Mouse (Mus musculus): Measurements from ENCODE around the gene Csf2rb2. TPM values are rescaled to one million over a fixed set of nuclear protein-coding genes. Genes with fewer than 3 reads are reported as not detected.

Gene Csf2rb2
- total RNA-seq, 2 experiments from 2014 or later, result 1.4 to 6.9 TPM

Other genes with a start within 250 kb of the Csf2rb2 start
- not detected in 2 replicates for gene Cacng2, start 185.7 kb downstream of the Csf2rb2 start, total RNA-seq (2015; ENCODE audit: low replicate concordance)
- gene Cacng2, start 185.7 kb downstream of the Csf2rb2 start, total RNA-seq (2017; ENCODE audit: low replicate concordance), result not detected in 2 replicates
- 15.7 and 24.4 TPM in 2 replicates for gene Ift27, start 131.6 kb downstream of the Csf2rb2 start, total RNA-seq (2015; ENCODE audit: low replicate concordance)
- 2.0 and 4.6 TPM in 2 replicates for gene Ift27, start 131.6 kb downstream of the Csf2rb2 start, total RNA-seq (2017; ENCODE audit: low replicate concordance)
- gene Pvalb, start 99.3 kb downstream of the Csf2rb2 start, total RNA-seq (2015; ENCODE audit: low replicate concordance), result not detected in 2 replicates
- not detected in 2 replicates for gene Pvalb, start 99.3 kb downstream of the Csf2rb2 start, total RNA-seq (2017; ENCODE audit: low replicate concordance)
- gene Ncf4, start 60.9 kb downstream of the Csf2rb2 start, total RNA-seq (2015; ENCODE audit: low replicate concordance), result 95.7 and 115 TPM in 2 replicates
- gene Ncf4, start 60.9 kb downstream of the Csf2rb2 start, total RNA-seq (2017; ENCODE audit: low replicate concordance), result 33.8 and 63.7 TPM in 2 replicates
- 32.8 and 34.8 TPM in 2 replicates for gene Csf2rb, start 20.0 kb upstream of the Csf2rb2 start, total RNA-seq (2015; ENCODE audit: low replicate concordance)
- 11.4 and 47.2 TPM in 2 replicates for gene Csf2rb, start 20.0 kb upstream of the Csf2rb2 start, total RNA-seq (2017; ENCODE audit: low replicate concordance)
- not detected in 2 replicates for gene Tex33, start 90.2 kb upstream of the Csf2rb2 start, total RNA-seq (2015; ENCODE audit: low replicate concordance)
- not detected in 2 replicates for gene Tex33, start 90.2 kb upstream of the Csf2rb2 start, total RNA-seq (2017; ENCODE audit: low replicate concordance)
- gene Tst, start 100.2 kb upstream of the Csf2rb2 start, total RNA-seq (2015; ENCODE audit: low replicate concordance), result 5.2 and 6.0 TPM in 2 replicates
- 3.5 and 8.1 TPM in 2 replicates for gene Tst, start 100.2 kb upstream of the Csf2rb2 start, total RNA-seq (2017; ENCODE audit: low replicate concordance)
- gene Mpst, start 100.7 kb upstream of the Csf2rb2 start, total RNA-seq (2015; ENCODE audit: low replicate concordance), result 7.7 and 10.4 TPM in 2 replicates
- gene Mpst, start 100.7 kb upstream of the Csf2rb2 start, total RNA-seq (2017; ENCODE audit: low replicate concordance), result 22.4 and 39.6 TPM in 2 replicates
- 1.0 TPM in 1 of 2 replicates, not detected in the other for gene Kctd17, start 122.8 kb upstream of the Csf2rb2 start, total RNA-seq (2015; ENCODE audit: low replicate concordance)
- gene Kctd17, start 122.8 kb upstream of the Csf2rb2 start, total RNA-seq (2017; ENCODE audit: low replicate concordance), result 0.98 and 2.0 TPM in 2 replicates
- 1.0 TPM in 1 of 2 replicates, not detected in the other for gene Tmprss6, start 162.9 kb upstream of the Csf2rb2 start, total RNA-seq (2015; ENCODE audit: low replicate concordance)
- 0.70 TPM in 1 of 2 replicates, not detected in the other for gene Tmprss6, start 162.9 kb upstream of the Csf2rb2 start, total RNA-seq (2017; ENCODE audit: low replicate concordance)
- 0.42 and 9.0 TPM in 2 replicates for gene Il2rb, start 189.6 kb upstream of the Csf2rb2 start, total RNA-seq (2015; ENCODE audit: low replicate concordance)
- 0.28 and 1.0 TPM in 2 replicates for gene Il2rb, start 189.6 kb upstream of the Csf2rb2 start, total RNA-seq (2017; ENCODE audit: low replicate concordance)
- gene C1qtnf6, start 225.7 kb upstream of the Csf2rb2 start, total RNA-seq (2015; ENCODE audit: low replicate concordance), result not detected in 2 replicates
- gene C1qtnf6, start 225.7 kb upstream of the Csf2rb2 start, total RNA-seq (2017; ENCODE audit: low replicate concordance), result 0.28 and 0.43 TPM in 2 replicates
- gene Sstr3, start 239.0 kb upstream of the Csf2rb2 start, total RNA-seq (2015; ENCODE audit: low replicate concordance), result not detected in 2 replicates
- gene Sstr3, start 239.0 kb upstream of the Csf2rb2 start, total RNA-seq (2017; ENCODE audit: low replicate concordance), result not detected in 2 replicates